Mouse (Mus musculus): ENCODE data around the gene Syne4. TPM values are rescaled to one million over a fixed set of nuclear protein-coding genes. Genes with fewer than 3 reads are reported as not detected.

The Syne4 gene
- polyA plus RNA-seq, 2 experiments from 2014 or later, result 9.2 to 16.8 TPM

GRCm38 (mm10) chr7:30297266-30297665 is 17.3 kb upstream of the Syne4 start:
- no peak for ATAC-seq

- peak; percentile 53 for ATAC-seq
Measured at GRCm38 (mm10) chr7:30300914-30301313, 13.7 kb upstream of the Syne4 start.

- ATAC-seq, result no peak
Measured at GRCm38 (mm10) chr7:30306083-30306779, 8.4 kb upstream of the Syne4 start.

- peak; percentile 100 for ATAC-seq
Measured at GRCm38 (mm10) chr7:30308076-30309005, 6.3 kb upstream of the Syne4 start, which contains the start of gene Alkbh6. Gene Alkbh6 (plus strand): TSS chr7:30308717.

- no peak for ATAC-seq
Measured at GRCm38 (mm10) chr7:30309395-30310129, 5.0 kb upstream of the Syne4 start.

GRCm38 (mm10) chr7:30310136-30310535 is 4.5 kb upstream of the Syne4 start:
- no peak for ATAC-seq

- ATAC-seq, result no peak
Measured at GRCm38 (mm10) chr7:30313666-30314320, 814 bp upstream of the Syne4 start.

- no peak for ATAC-seq
Measured at GRCm38 (mm10) chr7:30315559-30316529, 1.2 kb downstream of the Syne4 start.

GRCm38 (mm10) chr7:30318142-30318541 is 3.5 kb downstream of the Syne4 start:
- no peak for ATAC-seq

GRCm38 (mm10) chr7:30320946-30321345 is 6.3 kb downstream of the Syne4 start:
- ATAC-seq, result no peak

GRCm38 (mm10) chr7:30321539-30322284 is 7.1 kb downstream of the Syne4 start, which contains the start of gene E130208F15Rik:
Gene E130208F15Rik (plus strand): TSS chr7:30321740.
- ATAC-seq, result peak; percentile 65

- peak; percentile 72 for ATAC-seq
Measured at GRCm38 (mm10) chr7:30322285-30322667, 7.7 kb downstream of the Syne4 start.

GRCm38 (mm10) chr7:30322865-30323264 is 8.3 kb downstream of the Syne4 start:
- peak; percentile 62 for ATAC-seq

- ATAC-seq, result no peak
Measured at GRCm38 (mm10) chr7:30323795-30324194, 9.2 kb downstream of the Syne4 start, which contains the start of gene Sdhaf1. Gene Sdhaf1 (minus strand): TSS chr7:30323895.

GRCm38 (mm10) chr7:30324300-30324944 is 9.8 kb downstream of the Syne4 start:
- no peak for ATAC-seq

GRCm38 (mm10) chr7:30325364-30325763 is 10.8 kb downstream of the Syne4 start:
- no peak for ATAC-seq

- no peak for ATAC-seq
Measured at GRCm38 (mm10) chr7:30326427-30326826, 11.8 kb downstream of the Syne4 start.

- peak; percentile 36 for ATAC-seq
Measured at GRCm38 (mm10) chr7:30327140-30327539, 12.5 kb downstream of the Syne4 start.

- no peak for ATAC-seq
Measured at GRCm38 (mm10) chr7:30328379-30328778, 13.8 kb downstream of the Syne4 start.

- ATAC-seq, result peak; percentile 85
Measured at GRCm38 (mm10) chr7:30331887-30332286, 17.3 kb downstream of the Syne4 start.

All from CD4-positive, CD25-positive, alpha-beta regulatory T cell, adult 4 months (primary cell).